Mouse (Mus musculus): ENCODE measurements at regions not wholly inside any gene's neighbourhood (a gene's known extent, or its start where the extent isn't known, plus 50 kb on each side); places are given as distances from the start of the nearest gene placed in this dataset.

DNA sequence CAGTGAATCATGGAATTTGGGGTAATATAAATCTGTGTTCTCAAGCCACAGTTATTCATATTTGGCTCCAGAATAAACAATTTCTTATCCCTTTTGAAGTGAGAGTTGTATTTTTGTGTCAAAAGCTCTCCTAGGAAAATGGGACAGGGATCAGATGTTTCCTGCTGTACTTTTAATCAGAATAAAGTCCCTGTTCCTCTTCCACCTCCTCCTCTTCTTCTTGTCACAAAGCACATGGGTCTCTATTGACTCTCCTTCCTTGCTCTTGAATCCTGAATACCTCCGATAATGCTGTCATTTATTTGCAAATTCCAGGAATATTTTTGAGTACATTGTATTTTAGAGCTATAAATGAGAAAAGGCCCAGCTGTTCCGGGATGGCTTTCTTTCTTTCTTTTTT is 732.3 kb upstream of the Chrm3 start:
- intact Hi-C loops (cut with DNase I), result no loop called here
- DNase-seq, result no peak
